Mouse (Mus musculus) testis, adult 2 months (tissue): ENCODE data around the gene Dgcr8. TPM values are rescaled to one million over a fixed set of nuclear protein-coding genes. Genes with fewer than 3 reads are reported as not detected.
"Not testable (repeated sequence)": the region's sequence is repeated elsewhere in the genome, so short reads cannot be mapped to it uniquely, and the experiment has no call there.

Source experiments
- H3K27ac ChIP-seq: fragments of 200-500 bp; 2 replicates; pipeline ENCODE4 v1.5.1; 2012; ENCODE audit warnings: low read depth, low read length; ENCODE audit not compliant: control insufficient read depth, insufficient read depth
- H3K27me3 ChIP-seq: fragments of 200-500 bp; 2 replicates; pipeline ENCODE4 v1.6.1; 2012; ENCODE audit warnings: mild to moderate bottlenecking, low read length, moderate library complexity; ENCODE audit not compliant: control insufficient read depth, insufficient read depth
- H3K36me3 ChIP-seq: fragments of 200-500 bp; 2 replicates; pipeline ENCODE4 v1.6.1; 2012; ENCODE audit warnings: mild to moderate bottlenecking, low read length; ENCODE audit not compliant: control insufficient read depth, insufficient read depth
- H3K4me1 ChIP-seq: fragments of 200-500 bp; 2 replicates; pipeline ENCODE4 v1.6.1; 2012; ENCODE audit warnings: low read length; ENCODE audit not compliant: control insufficient read depth, insufficient read depth
- H3K4me3 ChIP-seq: fragments of 200-500 bp; 2 replicates; pipeline ENCODE4 v1.5.1; 2012; ENCODE audit warnings: low read depth, mild to moderate bottlenecking, low read length, moderate library complexity, mixed read lengths; ENCODE audit not compliant: control insufficient read depth
- CTCF ChIP-seq: fragments of 200-500 bp; IDR thresholded peaks from 2 replicates; pipeline ENCODE4 v1.5.1; 2012; ENCODE audit warnings: low read depth, mild to moderate bottlenecking, inconsistent platforms, low read length, moderate library complexity; ENCODE audit not compliant: control insufficient read depth, insufficient read depth, insufficient replicate concordance
- POLR2A ChIP-seq: fragments of 200-500 bp; IDR thresholded peaks from 2 replicates; pipeline ENCODE4 v1.6.1; 2012; ENCODE audit warnings: low read depth, mild to moderate bottlenecking, inconsistent platforms, low read length, moderate library complexity; ENCODE audit not compliant: control insufficient read depth
- polyA plus RNA-seq: library from polyadenylated mRNA; depleted of rRNA; stranded (reverse); fragments of >200 nt; gene quantifications from 2 replicates; pipeline ENCODE4 v1.2.3, GENCODE M21; 2012

Gene Dgcr8
- polyA plus RNA-seq, 1 experiment = 28.9 TPM

DNA sequence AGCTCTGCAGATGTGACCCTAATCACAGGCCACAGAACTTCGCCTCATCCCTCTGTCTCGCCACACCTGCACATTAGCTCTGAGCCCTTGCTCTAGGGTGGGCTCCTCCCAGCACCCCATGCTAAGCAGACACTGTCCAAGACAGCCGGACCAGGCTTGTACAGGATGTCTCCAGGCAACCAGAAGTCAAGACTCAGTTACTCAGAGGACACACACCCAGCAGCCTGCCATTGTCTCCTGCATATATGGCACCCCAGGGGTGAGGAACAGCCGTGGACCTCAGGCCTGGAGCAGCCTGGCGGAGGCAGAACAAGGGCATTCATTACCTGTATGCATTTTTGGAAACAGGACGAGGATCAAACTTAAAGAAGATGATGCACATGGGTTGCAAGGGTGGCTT is 35.0 kb upstream of the Dgcr8 start:
- H3K27me3 ChIP-seq = no peaks in the 10 kb centered on the region
- peak overlapping the region; percentile 56 for H3K4me3 ChIP-seq
- H3K4me1 ChIP-seq = no peaks in the 10 kb centered on the region
- TF ChIP-seq POLR2A (no peak), CTCF (no peak)
- H3K36me3 ChIP-seq = no peaks in the 10 kb centered on the region
- H3K27ac ChIP-seq = no peak overlapping the region

DNA sequence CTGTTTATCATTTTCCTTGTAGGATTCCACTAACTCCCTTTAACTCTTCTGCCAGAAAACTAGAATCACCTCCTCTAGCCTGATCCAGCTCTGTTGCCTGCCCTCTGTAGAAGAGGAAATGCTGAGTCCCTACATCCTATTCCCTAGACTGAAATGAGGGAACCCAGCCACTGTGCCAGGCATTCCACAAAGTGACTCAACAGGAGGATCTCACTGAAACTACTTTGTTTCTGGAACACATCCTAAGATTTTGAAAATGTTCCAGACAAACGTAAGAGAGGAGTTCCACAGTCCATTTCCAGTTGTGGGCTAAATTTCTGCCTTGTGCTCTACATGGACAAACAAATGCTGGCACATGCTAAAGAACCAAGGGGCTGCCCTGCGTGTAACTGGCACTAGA is 34.4 kb upstream of the Dgcr8 start:
- Histone ChIP-seq H3K4me3 (peak overlapping the region; percentile 56), H3K27me3 (no peaks in the 10 kb centered on the region), H3K27ac (no peak overlapping the region), H3K4me1 (no peaks in the 10 kb centered on the region), H3K36me3 (no peaks in the 10 kb centered on the region)
- TF ChIP-seq POLR2A (no peak), CTCF (no peak)

DNA sequence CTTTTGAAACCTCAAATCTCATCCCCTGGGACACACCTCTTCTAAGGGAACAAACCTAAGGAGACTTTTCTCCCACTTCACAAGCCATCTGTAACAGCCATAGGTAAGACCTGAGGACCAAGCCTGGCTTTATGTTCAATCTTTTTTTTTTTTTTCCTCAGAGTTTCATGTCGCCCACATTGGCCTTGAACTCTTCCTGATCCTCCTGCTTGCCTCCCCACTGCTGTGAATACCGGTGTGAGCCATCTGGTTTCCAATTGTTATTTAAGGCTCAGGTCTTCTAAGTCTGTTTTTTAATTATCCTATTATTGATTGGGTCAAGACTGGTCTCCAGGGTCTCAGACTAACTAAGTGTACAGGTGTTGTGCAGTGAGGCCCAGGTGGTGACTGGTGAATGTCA is 32.4 kb upstream of the Dgcr8 start:
- no peaks in the 10 kb centered on the region for H3K36me3 ChIP-seq
- no peak overlapping the region for H3K27ac ChIP-seq
- H3K4me1 ChIP-seq = no peaks in the 10 kb centered on the region
- TF ChIP-seq POLR2A (no peak), CTCF (no peak)
- H3K27me3 ChIP-seq = no peaks in the 10 kb centered on the region
- H3K4me3 ChIP-seq = no peak overlapping the region

DNA sequence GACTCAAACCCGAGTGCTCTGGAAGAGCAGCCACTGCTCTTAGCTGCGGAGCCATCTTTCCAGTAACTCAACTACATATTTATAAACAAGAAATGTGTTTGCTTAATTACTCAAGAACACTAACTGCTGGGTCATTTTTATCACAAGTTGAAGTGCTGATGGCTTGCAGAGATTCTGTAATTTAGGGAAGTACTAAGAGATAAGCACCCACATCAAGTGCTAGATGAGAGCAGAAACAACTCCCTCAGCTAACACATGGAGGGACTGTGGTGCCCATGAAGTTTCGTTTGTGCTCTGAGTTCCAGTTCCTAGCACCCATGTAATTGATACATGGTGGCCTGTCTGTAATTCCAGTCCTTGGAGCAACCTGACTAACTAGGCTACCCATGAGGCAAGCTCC is 29.9 kb upstream of the Dgcr8 start:
- H3K4me3 ChIP-seq = no peak overlapping the region
- TF ChIP-seq CTCF = no peak
- TF ChIP-seq POLR2A = no peak
- no peaks in the 10 kb centered on the region for H3K4me1 ChIP-seq
- H3K27ac ChIP-seq = no peak overlapping the region
- no peaks in the 10 kb centered on the region for H3K27me3 ChIP-seq
- no peaks in the 10 kb centered on the region for H3K36me3 ChIP-seq

DNA sequence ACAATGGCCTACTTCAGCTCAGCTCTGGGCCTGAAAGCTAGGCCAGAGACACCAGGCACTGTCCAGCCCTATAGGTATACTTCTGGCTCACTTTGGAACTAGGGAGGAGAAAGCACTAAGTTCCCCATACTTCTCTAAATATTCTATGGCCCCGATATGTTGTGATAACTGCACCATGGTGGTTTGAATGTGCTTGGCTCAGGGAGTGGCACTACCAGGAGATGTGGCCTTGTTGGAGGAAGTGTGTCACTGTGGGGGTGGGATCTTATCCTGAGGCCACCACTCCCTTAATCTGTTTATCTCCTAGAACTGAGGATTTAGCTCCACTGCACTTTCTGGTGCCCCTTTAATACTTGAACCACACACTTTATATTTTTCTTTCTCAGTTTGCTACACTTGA is 19.1 kb upstream of the Dgcr8 start:
- H3K27ac ChIP-seq = no peak overlapping the region

DNA sequence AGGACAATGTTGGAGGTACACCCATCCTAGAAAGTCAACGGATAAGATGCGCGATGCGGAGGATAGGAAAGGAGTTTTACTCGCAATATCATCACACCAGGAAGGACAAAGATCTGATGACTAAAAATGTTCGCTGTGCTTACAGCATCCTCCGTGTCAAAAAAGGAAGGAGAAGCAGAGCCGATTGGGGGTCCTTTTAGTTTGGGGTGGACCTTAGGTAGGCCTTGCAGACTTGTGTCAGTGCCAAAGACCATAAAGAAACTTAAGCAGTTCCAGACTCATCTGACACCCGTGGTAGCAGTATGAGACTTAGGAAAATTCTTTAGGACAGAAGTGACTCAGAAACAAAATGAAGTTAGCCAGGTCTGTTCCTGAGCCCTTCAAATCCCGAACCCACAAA is 568 bp upstream of the Dgcr8 start:
- not testable (repeated sequence) for H3K36me3 ChIP-seq, H3K27me3 ChIP-seq, H3K4me1 ChIP-seq
- Histone ChIP-seq H3K4me3 (peak overlapping the region; percentile 95), H3K27ac (peak overlapping the region; percentile 81)

More for the DNA sequence above, 19.1 kb upstream of the Dgcr8 start:
- Histone ChIP-seq H3K36me3 (no peaks in the 10 kb centered on the region), H3K27me3 (no peaks in the 10 kb centered on the region), H3K4me1 (no peaks in the 10 kb centered on the region), H3K4me3 (no peak overlapping the region)
- TF ChIP-seq CTCF = no peak
- no peak for TF ChIP-seq POLR2A

DNA sequence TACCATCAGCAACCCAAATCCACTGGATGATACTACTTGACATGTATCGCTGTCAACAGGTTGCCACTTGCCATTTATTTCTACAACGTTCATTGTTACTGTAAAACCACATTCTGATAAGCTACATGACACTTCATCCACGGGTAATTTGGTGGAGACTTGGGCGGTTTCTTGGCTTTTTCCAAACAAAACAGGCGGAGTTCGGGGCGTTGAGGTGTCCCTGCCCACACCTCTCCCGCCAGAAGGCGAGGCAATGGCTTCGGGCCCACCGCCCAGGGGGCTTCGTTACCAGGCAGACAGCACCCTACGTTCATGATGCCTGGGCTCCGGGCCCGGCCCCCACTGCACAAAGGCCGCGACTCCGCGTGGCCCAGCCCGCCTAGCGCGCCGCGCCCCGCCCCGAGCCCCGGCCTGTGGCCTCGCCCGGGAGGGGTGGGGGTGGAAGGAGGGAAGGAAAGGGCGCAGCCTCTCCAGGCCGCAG is 425 bp downstream of the Dgcr8 start:
- Histone ChIP-seq H3K4me3 (peak overlapping the region; percentile 95), H3K27ac (peak overlapping the region; percentile 85), H3K36me3 (peaks cover 1% of the 10 kb centered on the region), H3K4me1 (peaks cover 5% of the 10 kb centered on the region), H3K27me3 (no peaks in the 10 kb centered on the region)
- no peak for TF ChIP-seq CTCF

DNA sequence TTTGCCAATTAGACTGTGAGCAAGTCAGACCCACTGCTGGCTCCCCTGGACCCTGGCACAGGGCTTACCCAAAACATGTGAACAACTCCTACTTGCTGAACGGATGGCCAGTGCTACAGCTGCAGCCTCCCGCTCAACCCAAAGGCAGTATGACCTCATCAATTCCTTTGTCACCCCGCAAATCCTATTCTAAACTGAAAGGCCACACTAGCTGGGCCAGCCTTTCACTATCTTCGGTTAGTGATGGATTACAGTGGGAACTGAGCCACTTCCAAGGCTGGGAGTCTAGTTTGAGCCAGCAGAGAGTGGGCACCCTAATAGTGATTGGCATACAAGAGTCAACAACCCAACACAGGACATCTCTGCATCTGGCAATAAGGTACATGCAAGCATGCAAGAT is 880 bp downstream of the Dgcr8 start:
- TF ChIP-seq CTCF (no peak), POLR2A (no peak)
- peak overlapping the region; percentile 85 for H3K27ac ChIP-seq
- H3K4me3 ChIP-seq = peak overlapping the region; percentile 95
- peaks cover 5% of the 10 kb centered on the region for H3K4me1 ChIP-seq
- H3K36me3 ChIP-seq = peaks cover 1% of the 10 kb centered on the region
- H3K27me3 ChIP-seq = no peaks in the 10 kb centered on the region
